In genomic region chr5:142824091-142824490, GRCm38 (mm10) we compare ENCODE assay signal across 8 mouse cellular contexts. TPM values are rescaled to one million over a fixed set of nuclear protein-coding genes. Genes with fewer than 3 reads are reported as not detected.
A peak's percentile ranks its signal among the peaks of the same experiment; 100 is the strongest.
DNase-seq lines count a peak whose midpoint lies in the region; ATAC-seq and TF ChIP-seq lines count a peak whose summit lies in the region.

No protein-coding gene starts in this region.

- WGBS in heart, embryonic 16.5 days: 36% methylated on average over 6 of the region's 6 CpGs
- WGBS in hindbrain, embryonic 12.5 days: 13% methylated on average over 6 of the region's 6 CpGs
- 20% methylated on average over 6 of the region's 6 CpGs for WGBS in midbrain, embryonic 15.5 days

- no peak for ATAC-seq in heart, embryonic 16.5 days (replicated peaks; ENCODE audit: extremely low read depth, insufficient read depth, low FRiP score)
- ATAC-seq in hindbrain, embryonic 12.5 days (ENCODE audit: low FRiP score): no peak
- no peak for ATAC-seq in midbrain, embryonic 15.5 days (replicated peaks)

- no peak for DNase-seq in heart, adult 9 months (ENCODE audit: low spot score in 2 of 2)
- DNase-seq in thymus, postnatal 4 days: no peak
- no peak for DNase-seq in gastrocnemius, postnatal 25 days
- DNase-seq in spleen, adult 18-20 months: no peak

- H3K4me3 ChIP-seq in heart, embryonic 16.5 days (ENCODE audit: low read length): peak overlapping the region; percentile 79
- peak overlapping the region; percentile 85; the same call in 1 of the 2 replicates for H3K4me3 ChIP-seq in bone marrow macrophage, adult 2 months (ENCODE audit: insufficient read depth, low read length)
- no peak overlapping the region; the same call in 1 of the 2 replicates for H3K4me3 ChIP-seq in hindbrain, embryonic 12.5 days
- peak overlapping the region; percentile 77; the same call in 1 of the 2 replicates for H3K4me3 ChIP-seq in midbrain, embryonic 15.5 days

- no peaks in the 10 kb centered on the region for H3K9me3 ChIP-seq in heart, embryonic 16.5 days (replicated peaks; ENCODE audit: control insufficient read depth, low read length)
- no peaks in the 10 kb centered on the region for H3K9me3 ChIP-seq in hindbrain, embryonic 12.5 days (replicated peaks)
- H3K9me3 ChIP-seq in midbrain, embryonic 15.5 days: no peaks in the 10 kb centered on the region

- H3K36me3 ChIP-seq in heart, embryonic 16.5 days (ENCODE audit: control insufficient read depth, insufficient read depth): no peaks in the 10 kb centered on the region
- no peaks in the 10 kb centered on the region for H3K36me3 ChIP-seq in hindbrain, embryonic 12.5 days
- H3K36me3 ChIP-seq in midbrain, embryonic 15.5 days (replicated peaks): no peaks in the 10 kb centered on the region

- H3K27ac ChIP-seq in heart, embryonic 16.5 days (ENCODE audit: low read length): peak overlapping the region; percentile 100
- peak overlapping the region; percentile 100 for H3K27ac ChIP-seq in bone marrow macrophage, adult 2 months (ENCODE audit: insufficient read depth, low read depth, low read length)
- H3K27ac ChIP-seq in hindbrain, embryonic 12.5 days: peak overlapping the region; percentile 100
- H3K27ac ChIP-seq in midbrain, embryonic 15.5 days: peak overlapping the region; percentile 99

- H3K27me3 ChIP-seq in heart, embryonic 16.5 days (ENCODE audit: control insufficient read depth, insufficient read depth, low read length): no peaks in the 10 kb centered on the region
- no peaks in the 10 kb centered on the region for H3K27me3 ChIP-seq in hindbrain, embryonic 12.5 days
- H3K27me3 ChIP-seq in midbrain, embryonic 15.5 days (replicated peaks): no peaks in the 10 kb centered on the region

- H3K9ac ChIP-seq in heart, embryonic 16.5 days (ENCODE audit: low read length): peak overlapping the region; percentile 100
- H3K9ac ChIP-seq in hindbrain, embryonic 12.5 days: peak overlapping the region; percentile 18; the same call in 1 of the 2 replicates
- peak overlapping the region; percentile 86 for H3K9ac ChIP-seq in midbrain, embryonic 15.5 days

- no peak for TF ChIP-seq CTCF in bone marrow macrophage, adult 2 months (IDR thresholded peaks at IDR 0.05; ENCODE audit: low read depth, low read length)

- peak overlapping the region; percentile 78 for H3K4me2 ChIP-seq in heart, embryonic 16.5 days (ENCODE audit: low read depth, low read length)
- peak overlapping the region; percentile 88 for H3K4me2 ChIP-seq in hindbrain, embryonic 12.5 days (replicated peaks)
- peak overlapping the region; percentile 93 for H3K4me2 ChIP-seq in midbrain, embryonic 15.5 days

- H3K4me1 ChIP-seq in heart, embryonic 16.5 days (ENCODE audit: control insufficient read depth, insufficient read depth, low read length): peaks cover 18% of the 10 kb centered on the region
- H3K4me1 ChIP-seq in bone marrow macrophage, adult 2 months (ENCODE audit: control insufficient read depth, insufficient read depth, low read length): peaks cover 10% of the 10 kb centered on the region
- H3K4me1 ChIP-seq in hindbrain, embryonic 12.5 days: peaks cover 38% of the 10 kb centered on the region
- H3K4me1 ChIP-seq in midbrain, embryonic 15.5 days: peaks cover 37% of the 10 kb centered on the region

- TF ChIP-seq POLR2A in bone marrow macrophage, adult 2 months (IDR thresholded peaks at IDR 0.05; ENCODE audit: borderline replicate concordance, low read depth, low read length): no peak

RNA-seq across cellular contexts. Expression of gene Tnrc18, which starts 6.6 kb away (rescaled TPM):
- 17.6 and 18.6 TPM in 2 replicates for polyA plus RNA-seq in heart, embryonic 16.5 days (2015; fragmentation: Nextera tagmentation; extraction: Ambion mirVana)
- 57.3 and 64.5 TPM in 2 replicates for polyA plus RNA-seq in bone marrow macrophage, adult 2 months (2012; ENCODE audit: insufficient read depth, insufficient read length, missing spikeins)
- polyA plus RNA-seq in hindbrain, embryonic 12.5 days (2016; fragmentation: Nextera tagmentation; extraction: Ambion mirVana): 72.8 and 73.7 TPM in 2 replicates
- polyA plus RNA-seq in midbrain, embryonic 15.5 days (2015; fragmentation: Nextera tagmentation; extraction: Ambion mirVana): 36.3 and 38.6 TPM in 2 replicates
- total RNA-seq in gastrocnemius, postnatal 25 days (2021): 10 to 100 TPM; 25.2 to 31.6 TPM

Comparison
In these comparisons a context has a peak if more than half of its experiments do, and no peak if none do; other contexts are left out.
1. H3K9ac ChIP-seq: peak in every context shown above with its lines; median percentile 100 in heart, embryonic 16.5 days; 86 in midbrain, embryonic 15.5 days; 18 in hindbrain, embryonic 12.5 days.